Mouse (Mus musculus) forebrain, embryonic 15.5 days (tissue): Measurements from ENCODE around the gene 4931428L18Rik. TPM values are rescaled to one million over a fixed set of nuclear protein-coding genes. Genes with fewer than 3 reads are reported as not detected.
A peak's percentile ranks its signal among the peaks of the same experiment; 100 is the strongest.

Experiments used
- ATAC-seq: fragments of 200-750 bp; cut with Nextera tagmentation; replicated peaks from 2 replicates; pipeline ENCODE4 v1.8.0; 2017; ENCODE audit warnings: mild to moderate bottlenecking, moderate TSS enrichment, moderate library complexity
- H3K27ac ChIP-seq: fragments of 300-500 bp; sonication (generic); replicated peaks from 2 replicates; pipeline ENCODE4 v1.5.1; 2015; ENCODE audit warnings: mild to moderate bottlenecking, inconsistent platforms
- H3K27me3 ChIP-seq: fragments of 300-500 bp; sonication (generic); 2 replicates; pipeline ENCODE4 v1.6.1; 2015; ENCODE audit warnings: inconsistent platforms
- H3K36me3 ChIP-seq: fragments of 300-500 bp; sonication (generic); 2 replicates; pipeline ENCODE4 v1.6.1; 2015; ENCODE audit warnings: mild to moderate bottlenecking, inconsistent platforms
- H3K4me1 ChIP-seq: fragments of 300-500 bp; sonication (generic); 2 replicates; pipeline ENCODE4 v1.6.1; 2015; ENCODE audit warnings: inconsistent platforms
- H3K4me2 ChIP-seq: fragments of 300-500 bp; sonication (generic); replicated peaks from 2 replicates; pipeline ENCODE4 v1.6.1; 2015; ENCODE audit warnings: mild to moderate bottlenecking, inconsistent platforms
- H3K4me3 ChIP-seq: fragments of 300-500 bp; sonication (generic); 2 replicates; pipeline ENCODE4 v1.5.1; 2015; ENCODE audit warnings: mild to moderate bottlenecking, inconsistent platforms
- H3K9ac ChIP-seq: fragments of 300-500 bp; sonication (generic); replicated peaks from 2 replicates; pipeline ENCODE4 v1.6.1; 2015; ENCODE audit warnings: mild to moderate bottlenecking, inconsistent platforms
- H3K9me3 ChIP-seq: fragments of 300-500 bp; sonication (generic); 2 replicates; pipeline ENCODE4 v1.6.1; 2016; ENCODE audit warnings: inconsistent platforms
- WGBS: fragments of 180-500 bp; shearing (Covaris S2); methylation state at CpG from one replicate; pipeline ENCODE4 v1.1.7; 2015; ENCODE audit warnings: mixed read lengths; 5-methylcytosine and 5-hydroxymethylcytosine counted together
- polyA plus RNA-seq: library from polyadenylated mRNA; unstranded; fragments of >200 nt; fragmentation: Nextera tagmentation; extraction: Ambion mirVana; gene quantifications from 2 replicates; pipeline ENCODE4 v1.2.1, GENCODE M21; 2015

The 4931428L18Rik gene
- polyA plus RNA-seq, 1 experiment from 2014 or later = not detected

DNA sequence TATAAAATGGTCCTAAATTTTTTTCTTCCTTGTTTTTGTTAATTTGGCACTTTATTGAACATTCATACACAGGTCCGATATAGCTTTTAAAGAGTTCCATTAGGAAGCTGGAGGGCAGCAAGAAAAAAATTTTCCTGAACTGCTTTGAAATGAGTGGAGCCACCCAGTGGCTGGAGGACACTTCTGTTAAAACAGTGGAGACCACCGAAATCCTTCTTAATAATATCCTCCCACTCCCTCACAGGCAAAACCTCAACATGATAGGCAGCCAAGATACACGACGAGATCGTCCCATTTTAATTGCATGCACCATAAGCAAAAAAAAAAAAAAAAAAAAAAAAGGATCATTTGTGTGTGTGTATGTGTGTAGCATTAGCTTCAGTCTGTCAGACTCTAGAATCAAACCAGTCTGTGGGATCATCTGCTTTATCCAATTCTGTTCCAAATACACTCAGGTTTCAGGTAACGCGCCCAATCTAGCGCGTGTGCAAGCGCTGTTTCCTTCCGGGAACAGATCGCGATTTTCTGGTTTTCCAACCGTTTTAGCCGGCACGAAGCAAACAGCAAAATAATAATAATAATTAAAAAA lies 274.0 kb downstream of the 4931428L18Rik start:
- no peaks in the 10 kb centered on the region for H3K9me3 ChIP-seq
- ATAC-seq = no peak
- peak overlapping the region; percentile 100 for H3K27ac ChIP-seq
- H3K27me3 ChIP-seq = no peaks in the 10 kb centered on the region
- under 1% methylated on average over 16 of the region's 16 CpGs for WGBS
- H3K4me3 ChIP-seq = peak overlapping the region; percentile 80
- peaks cover 33% of the 10 kb centered on the region for H3K4me1 ChIP-seq
- peak overlapping the region; percentile 45 for H3K4me2 ChIP-seq
- H3K36me3 ChIP-seq = peaks cover 19% of the 10 kb centered on the region
- peak overlapping the region; percentile 90 for H3K9ac ChIP-seq

Other genes starting within 250 kb of the 4931428L18Rik start
- gene AC153137.1, start 244.7 kb downstream of the 4931428L18Rik start, polyA plus RNA-seq = not detected in 2 replicates
- not detected in 2 replicates for gene Lgsn, start 46.3 kb downstream of the 4931428L18Rik start, polyA plus RNA-seq
- not detected in 2 replicates for gene Pih1d3, start 154 bp upstream of the 4931428L18Rik start, polyA plus RNA-seq